Mouse (Mus musculus) thymus, postnatal 14 days (tissue): ENCODE measurements around the gene Pfdn6.
"Not testable (repeated sequence)": the region's sequence is repeated elsewhere in the genome, so short reads cannot be mapped to it uniquely, and the experiment has no call there.

Source experiments
- DNase-seq: peaks from one replicate; pipeline ENCODE4 v3.0.0; 2021

Gene Pfdn6

DNA sequence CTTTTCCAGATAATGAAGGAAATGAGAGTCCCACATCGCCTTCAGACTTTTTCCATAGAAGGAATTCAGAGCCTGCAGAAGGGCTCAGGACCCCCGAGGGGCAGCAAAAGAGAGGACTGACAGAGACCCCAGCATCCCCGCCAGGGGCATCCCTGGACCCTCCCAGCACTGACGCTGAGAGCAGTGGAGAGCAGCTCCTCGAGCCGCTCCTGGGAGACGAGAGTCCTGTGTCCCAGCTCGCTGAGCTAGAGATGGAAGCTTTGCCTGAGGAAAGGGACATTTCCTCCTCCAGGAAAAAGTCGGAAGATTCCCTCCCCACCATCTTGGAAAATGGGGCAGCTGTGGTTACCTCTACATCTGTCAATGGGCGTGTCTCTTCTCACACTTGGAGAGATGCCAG lies 26.9 kb downstream of the Pfdn6 start:
- DNase-seq, result no peak

DNA sequence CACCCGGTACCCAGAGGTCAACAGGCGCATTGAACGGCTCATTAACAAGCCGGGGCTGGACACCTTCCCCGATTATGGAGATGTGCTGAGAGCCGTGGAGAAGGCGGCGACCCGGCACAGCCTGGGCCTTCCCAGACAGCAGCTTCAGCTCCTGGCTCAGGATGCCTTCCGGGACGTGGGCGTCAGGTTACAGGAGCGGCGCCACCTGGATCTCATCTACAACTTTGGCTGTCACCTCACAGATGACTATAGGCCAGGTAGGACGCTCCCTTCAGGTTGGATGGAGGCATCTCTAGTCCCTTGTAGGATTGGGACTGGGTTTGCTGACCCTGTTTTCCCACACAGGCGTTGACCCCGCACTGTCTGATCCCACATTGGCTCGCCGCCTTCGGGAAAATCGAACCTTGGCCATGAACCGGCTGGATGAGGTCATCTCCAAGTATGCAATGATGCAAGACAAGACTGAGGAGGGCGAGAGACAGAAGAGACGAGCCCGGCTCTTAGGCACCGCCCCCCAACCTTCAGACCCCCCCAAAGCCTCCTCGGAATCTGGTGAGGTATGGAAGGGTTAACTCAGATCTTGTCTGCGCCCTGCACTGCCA lies 28.2 kb downstream of the Pfdn6 start:
- no peak for DNase-seq

DNA sequence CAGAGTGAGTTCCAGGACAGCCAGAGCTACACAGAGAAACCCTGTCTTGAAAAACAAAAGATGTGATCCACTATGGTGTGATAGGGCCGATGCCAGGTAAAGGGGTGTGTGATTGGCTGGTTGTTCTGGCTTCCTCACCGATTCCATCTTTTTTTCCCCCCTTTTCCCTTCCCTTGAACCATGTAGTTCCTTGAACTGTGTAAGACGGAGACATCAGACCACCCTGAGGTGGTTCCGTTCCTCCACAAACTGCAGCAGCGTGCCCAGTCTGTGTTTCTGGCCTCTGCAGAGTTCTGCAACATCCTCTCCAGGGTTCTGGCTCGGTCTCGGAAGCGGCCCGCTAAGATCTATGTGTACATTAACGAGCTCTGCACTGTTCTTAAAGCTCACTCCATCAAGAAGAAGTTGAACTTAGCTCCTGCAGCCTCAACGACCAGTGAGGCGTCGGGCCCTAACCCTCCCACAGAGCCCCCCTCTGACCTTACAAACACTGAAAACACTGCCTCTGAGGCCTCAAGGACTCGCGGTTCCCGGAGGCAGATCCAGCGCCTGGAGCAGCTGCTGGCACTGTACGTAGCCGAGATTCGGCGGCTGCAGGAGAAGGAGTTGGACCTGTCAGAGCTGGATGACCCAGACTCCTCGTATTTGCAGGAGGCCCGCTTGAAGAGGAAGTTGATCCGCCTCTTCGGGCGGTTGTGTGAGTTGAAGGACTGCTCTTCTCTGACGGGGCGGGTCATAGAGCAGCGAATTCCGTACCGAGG lies 28.9 kb downstream of the Pfdn6 start:
- DNase-seq, result no peak

DNA sequence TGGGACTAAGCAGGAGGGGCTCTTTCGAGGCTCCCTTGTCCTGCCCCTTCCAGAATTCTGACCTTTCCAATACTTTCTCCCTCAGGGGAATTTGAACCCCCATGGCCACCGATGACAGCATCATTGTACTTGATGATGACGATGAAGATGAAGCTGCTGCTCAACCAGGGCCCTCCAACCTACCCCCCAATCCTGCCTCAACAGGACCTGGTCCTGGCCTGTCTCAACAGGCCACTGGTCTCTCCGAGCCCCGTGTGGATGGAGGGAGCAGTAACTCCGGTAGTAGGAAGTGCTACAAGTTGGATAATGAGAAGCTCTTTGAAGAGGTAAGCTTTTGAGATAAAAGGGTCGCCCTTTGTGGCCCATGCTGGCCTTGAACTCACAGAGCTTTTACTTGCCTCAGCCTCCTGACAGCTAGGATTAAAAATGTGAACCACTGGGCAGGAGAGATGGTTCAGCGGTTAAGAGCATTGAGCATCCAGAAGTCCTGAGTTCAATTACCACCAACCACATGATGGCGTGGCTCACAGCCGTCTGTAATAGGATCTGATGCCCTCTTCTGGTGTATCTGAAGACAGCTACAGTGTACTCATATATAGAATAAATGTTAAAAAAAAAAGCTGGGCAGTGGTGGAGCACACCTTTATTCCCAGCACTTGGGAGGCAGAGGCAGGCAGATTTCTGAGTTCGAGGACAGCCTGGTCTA lies 29.6 kb downstream of the Pfdn6 start:
- DNase-seq, result no peak

DNA sequence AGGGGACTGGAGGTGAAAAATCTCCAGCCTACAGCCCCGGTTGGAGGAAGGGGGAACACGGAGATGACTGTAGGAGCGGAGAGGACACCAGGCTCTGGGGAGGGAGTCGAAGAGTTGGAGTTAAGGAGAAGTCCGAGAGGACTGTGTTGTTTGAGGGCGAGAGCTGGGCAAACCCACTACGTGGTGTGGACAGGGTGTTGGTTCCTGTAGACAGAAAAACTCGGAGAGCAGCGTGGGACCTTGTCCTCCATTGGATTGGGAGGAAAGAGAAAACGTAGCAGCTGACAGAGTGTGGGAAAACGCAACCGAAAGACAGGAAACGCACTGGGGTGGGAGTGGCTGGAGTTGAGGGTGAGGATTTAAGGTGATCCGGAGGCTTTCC lies 30.3 kb downstream of the Pfdn6 start:
- DNase-seq, result peak; percentile 60

DNA sequence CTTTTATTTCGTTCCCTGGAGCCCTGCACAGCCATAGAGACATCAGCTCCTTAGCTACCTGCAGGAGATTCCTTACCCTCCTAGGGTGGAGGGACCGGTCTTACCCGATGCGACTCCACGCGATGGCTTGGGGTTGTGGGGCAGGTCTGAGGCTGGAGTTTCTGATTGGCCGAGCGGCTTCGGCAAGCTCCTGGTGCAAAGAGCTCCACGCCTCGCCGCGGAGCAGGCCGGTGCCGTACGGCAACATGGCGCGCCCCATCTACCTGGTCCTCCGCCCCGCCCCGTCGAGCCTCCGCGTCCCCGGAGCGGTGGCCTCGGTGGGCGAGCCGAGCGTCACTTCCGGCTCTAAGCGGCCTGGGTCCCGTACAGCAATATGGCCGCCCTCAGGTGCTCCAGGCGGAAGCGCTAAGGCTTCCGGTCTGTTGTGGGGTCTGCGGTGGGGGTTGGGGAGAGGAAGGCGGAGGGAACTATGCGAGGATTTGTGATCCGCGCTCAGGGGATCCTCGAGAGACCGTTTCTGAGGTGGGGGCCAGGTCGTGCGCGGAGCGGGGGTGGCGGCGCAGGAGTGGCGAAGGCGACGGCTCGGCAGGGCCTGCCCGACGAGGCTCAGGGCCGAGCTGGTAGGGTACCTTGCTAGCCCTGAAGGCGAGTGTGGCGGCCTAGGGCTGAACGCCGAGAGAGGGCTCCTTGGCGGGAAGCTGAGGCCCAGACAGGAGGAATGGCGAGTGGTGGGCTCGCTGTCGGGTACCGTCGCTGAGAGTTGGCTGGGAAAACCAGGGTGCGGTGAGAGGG lies 30.9 kb downstream of the Pfdn6 start, which contains the start of gene Daxx:
Daxx (plus strand) TSS at position 338 of the 792 bp plus-strand sequence.
- peak; percentile 99 for DNase-seq

DNA sequence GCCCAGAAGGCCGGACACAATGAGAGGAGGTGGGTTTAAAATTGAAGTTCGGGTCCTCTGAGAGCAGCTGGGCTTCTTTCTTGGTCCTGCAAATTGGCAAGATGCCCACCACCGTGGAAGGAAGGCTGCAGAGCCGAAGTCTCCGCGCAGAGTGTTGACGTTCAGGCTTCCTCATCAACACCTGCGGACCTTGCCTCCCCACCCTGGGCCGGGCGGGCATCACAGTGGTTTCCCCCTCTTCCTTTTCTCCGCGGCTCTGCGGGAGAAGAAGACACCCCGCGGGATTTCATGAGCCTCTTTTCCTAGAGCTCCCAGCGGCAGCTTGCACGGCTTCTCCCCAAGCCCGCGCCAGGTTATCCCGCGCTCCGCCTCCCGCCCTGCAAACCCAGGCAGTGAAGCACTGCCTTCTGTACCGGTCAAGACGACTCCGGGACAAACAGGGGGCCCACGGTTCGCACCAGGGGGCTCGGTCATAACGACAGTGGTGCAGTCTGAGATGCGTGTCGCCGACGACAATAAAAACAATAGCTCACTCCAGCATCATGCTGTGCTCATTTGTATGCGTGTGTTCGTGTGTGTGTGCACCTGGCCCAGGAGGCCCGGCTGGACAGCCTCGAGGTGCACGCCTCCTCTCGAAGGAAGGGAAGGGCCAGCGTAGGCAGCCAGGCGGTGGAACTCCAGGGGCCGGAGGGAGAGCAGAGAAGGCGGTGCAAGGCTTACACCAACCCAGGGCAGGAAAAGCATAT lies 31.6 kb downstream of the Pfdn6 start:
- DNase-seq, result peak; percentile 59

DNA sequence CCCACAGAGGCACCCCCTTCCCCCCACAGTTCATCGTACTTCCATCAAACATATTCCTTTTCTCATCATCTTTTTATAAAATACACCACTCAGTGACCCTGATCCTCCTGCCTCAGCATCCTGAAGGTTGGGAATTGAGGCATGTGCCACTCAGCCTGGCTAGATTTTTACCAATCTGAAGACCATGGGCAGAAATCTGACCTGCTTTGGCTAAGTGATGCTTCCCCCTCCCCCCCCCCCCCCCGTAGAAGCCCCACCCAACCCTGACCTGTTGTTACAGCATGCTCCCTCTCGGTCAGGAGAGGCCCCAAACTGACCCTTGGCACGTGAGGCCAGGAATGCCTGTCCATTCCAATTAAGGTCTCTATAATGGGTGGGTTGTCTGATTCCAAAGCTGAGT lies 35.3 kb downstream of the Pfdn6 start, which contains the start of gene Platr17:
Platr17 (plus strand) TSS at position 301 of the 400 bp plus-strand sequence.
- not testable (repeated sequence) for DNase-seq

DNA sequence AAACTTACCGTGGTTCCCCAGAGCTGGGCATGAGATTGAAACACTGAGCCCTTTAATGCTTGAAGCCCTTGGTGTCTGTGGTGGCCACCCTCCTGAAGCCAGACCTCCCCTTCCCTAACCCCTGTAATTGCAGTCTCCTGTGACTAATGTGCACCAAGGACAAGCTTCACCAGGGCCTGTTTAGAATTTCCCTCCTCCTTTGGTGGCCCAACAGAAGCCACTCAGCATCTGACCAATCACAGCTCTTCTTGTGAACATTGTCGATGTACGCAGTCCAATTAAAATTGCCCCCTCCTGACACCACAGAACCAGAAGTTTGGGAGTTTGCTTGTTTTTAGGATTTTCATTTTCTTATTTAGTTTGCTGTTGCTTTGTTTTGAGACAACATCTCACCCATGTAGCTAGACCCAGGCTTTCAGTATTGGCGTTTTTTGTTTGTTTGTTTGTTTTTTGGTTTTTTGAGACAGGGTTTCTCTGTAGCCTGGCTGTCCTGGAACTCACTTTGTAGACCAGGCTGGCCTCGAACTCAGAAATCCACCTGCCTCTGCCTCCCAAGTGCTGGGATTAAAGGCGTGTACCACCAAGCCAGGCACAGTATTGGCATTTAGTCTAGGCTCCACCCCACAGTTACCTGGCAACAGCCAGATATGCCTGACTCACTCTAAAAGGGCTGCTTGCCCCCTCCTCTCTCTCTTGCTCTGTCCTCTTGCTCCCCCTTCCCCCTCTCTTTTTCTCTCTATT lies 36.1 kb downstream of the Pfdn6 start:
- not testable (repeated sequence) for DNase-seq

DNA sequence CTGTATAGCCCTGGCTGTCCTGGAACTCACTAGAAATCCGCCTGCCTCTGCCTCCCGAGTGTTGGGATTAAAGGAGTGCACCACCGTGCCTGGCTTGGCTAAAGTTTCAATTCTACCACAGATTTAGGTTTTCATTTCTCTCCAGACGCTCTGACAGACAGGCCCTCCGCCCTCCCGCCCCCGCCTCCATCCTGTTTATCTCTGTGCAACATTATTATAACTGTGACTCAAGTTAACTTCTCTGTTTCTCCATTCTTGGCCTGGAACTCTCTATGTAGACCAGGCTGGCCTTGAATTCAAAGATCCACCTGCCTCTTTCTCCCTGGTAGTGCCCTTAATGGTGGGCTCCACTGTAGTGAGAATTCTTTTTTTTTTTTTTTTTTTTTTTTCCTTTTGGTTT lies 37.7 kb downstream of the Pfdn6 start:
- DNase-seq, result no peak

DNA sequence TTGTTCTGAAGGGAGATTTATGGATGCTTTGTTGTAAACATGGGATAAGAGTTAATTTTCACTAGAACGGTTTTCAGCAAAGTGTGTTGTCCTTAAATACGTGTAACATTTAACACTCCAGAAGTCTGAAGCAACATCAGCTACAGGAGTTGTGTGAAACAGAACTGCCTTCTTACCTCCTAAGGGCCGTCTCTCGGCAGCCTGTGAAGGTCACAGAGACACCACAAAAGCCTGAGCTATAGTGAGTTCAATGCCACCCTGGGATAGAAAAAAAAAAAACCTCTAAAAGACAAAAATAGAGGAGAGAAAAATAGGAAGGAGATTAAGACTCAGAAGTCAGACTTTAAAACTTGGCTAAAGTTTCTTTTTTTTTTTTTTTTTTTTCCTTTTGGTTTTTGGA lies 38.1 kb downstream of the Pfdn6 start:
- no peak for DNase-seq

DNA sequence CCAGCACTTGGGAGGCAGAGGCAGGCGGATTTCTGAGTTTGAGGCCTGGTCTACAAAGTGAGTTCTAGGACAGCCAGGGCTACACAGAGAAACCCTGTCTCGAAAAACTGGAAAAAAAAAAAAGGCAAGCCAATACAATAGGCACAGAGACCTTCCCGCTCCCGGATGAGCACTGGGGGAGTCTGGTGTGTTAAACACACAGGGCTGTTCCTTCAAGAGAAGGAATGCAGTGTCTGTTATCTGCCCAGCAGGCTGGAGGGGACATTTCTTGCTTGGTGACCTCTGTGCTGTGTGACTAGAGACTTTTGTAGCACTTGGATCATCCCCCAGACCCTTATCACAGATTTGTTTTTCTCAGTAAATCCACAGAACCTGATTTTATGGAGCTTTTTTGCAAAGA lies 38.5 kb downstream of the Pfdn6 start:
- no peak for DNase-seq

DNA sequence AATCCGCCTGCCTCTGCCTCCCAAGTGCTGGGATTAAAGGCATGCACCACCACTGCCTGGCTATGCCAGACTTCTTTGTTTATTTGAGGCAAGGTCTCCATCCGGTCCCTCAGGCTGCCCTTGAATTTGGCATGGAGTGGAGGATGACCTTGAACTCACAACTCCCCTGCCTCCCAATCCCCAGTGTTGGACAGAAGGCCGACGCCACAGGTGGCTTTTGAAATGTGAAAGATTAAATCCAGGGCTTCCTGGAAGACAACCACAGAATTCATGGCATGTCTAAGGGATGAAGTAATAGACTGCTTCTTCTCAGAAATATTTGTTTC lies 39.2 kb downstream of the Pfdn6 start:
- DNase-seq, result no peak

DNA sequence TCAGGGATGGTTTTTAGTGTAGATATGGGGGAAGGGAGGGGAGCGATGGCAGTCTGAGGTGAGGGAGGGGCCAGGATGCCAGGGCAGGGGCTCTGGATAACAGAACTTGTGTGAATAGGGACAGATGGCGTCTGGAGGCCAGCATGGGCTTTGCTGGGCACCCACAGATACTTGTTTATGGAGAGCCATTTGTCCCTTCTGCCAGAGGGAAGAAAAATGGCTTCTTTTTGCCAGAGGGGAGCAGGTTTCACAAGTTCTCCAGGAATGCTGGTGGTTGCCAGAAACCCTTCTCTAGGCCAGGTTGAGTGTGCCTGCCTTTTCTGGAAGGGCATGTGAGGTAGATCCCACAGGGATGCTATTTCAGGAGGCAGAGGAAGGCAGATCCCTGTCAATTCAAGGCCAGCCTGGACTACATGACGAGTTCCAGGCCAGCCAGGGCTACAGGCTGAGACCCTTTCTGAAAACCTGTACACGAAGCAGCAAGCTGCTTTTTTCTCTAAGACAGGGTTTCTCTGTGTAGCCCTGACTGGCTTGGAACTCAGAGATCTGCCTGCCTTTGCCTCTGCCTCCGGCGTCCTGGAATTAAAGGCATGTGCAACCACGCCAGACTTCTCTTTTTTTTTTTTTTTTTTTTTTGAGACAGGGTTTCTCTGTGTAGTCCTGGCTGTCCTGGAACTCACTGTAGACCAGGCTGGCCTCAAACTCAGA lies 39.7 kb downstream of the Pfdn6 start:
- no peak for DNase-seq

DNA sequence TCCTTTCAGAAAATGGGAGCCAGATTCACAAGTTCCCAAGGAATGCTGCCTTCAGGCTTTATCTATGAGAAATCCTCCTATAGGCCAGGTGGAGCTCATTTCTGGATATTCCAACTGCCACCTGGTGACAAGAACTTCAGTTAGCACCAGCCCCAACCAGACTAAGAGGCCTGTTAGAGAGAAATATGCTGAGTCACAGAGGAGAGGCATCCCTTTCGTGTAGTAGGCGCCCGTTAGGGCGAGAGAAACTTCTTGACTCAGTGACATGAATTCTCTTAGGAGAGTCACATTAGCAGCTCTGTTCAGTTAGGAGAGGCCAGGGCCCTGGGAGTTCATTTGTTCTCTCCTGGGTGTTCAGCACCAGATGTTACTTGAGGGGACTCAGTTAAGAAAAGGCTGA lies 40.5 kb downstream of the Pfdn6 start:
- no peak for DNase-seq

DNA sequence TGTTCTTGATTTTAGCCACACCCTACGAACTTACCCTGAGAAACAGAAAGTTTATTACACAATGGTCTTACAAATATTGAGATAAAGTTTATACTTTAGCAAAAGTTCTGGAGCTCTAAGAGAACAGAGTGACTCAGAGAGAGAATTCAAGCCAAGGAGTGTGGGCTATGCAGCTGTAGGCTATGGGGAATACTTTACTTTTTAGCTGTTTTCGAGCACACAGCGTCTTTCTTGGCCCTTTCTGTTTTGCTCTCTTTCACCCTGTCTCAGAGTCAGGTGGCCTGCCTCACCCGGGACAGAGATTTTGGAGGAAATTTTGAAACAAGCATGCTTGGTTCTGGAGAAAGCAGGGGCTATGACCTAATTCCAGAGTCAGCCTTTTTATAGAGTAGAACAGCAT lies 42.0 kb downstream of the Pfdn6 start:
- DNase-seq, result not testable (repeated sequence)

DNA sequence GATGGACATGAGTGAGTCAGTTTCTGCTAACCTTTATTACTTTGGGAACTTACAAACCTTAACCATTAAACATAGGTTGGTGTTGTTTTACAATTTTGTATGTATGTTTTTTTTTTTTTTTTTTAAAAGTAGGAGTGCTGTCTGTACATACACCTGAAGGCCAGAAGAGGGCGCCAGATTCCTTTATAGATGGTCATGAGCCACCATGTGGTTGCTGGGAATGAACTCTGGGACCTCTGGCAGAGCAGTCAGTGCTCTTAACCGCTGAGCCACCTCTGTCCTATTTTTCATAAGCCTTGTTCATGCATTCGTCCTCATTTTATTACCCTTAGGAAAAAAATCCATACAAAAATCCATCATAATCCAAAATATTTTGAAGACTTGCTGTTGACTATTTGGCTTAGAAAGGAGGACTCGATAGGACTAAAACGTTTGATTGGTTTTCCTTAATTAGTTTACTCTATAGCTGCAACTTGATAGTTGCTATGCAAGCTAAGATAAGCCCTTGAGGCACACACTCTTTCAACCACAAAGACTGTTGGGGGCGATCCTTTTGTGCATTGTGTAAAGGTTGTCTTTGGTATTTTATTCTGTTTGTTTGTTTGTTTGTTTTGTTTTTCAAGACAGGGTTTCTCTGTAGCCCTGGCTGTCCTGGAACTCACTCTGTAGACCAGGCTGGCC lies 42.9 kb downstream of the Pfdn6 start:
- DNase-seq, result peak; percentile 53

DNA sequence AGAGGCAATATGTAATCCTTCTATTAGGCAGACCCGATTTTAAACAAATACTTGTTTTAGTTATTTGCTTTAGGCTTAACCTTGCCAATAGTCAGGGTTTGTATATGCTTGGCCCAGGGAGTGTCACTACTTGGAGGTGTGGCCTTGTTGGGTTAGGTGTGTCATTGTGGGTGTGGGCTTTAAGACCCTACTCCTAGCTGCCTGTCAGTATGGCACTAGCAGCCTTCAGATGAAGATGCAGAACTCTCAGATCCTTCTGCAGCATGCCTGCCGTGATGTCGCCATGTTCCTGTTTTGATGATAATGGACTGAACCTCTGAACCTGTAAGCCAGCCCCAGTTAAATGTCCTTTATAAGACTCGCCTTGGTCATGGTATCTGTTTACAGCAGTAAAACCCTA lies 47.1 kb downstream of the Pfdn6 start:
- DNase-seq, result not testable (repeated sequence)

DNA sequence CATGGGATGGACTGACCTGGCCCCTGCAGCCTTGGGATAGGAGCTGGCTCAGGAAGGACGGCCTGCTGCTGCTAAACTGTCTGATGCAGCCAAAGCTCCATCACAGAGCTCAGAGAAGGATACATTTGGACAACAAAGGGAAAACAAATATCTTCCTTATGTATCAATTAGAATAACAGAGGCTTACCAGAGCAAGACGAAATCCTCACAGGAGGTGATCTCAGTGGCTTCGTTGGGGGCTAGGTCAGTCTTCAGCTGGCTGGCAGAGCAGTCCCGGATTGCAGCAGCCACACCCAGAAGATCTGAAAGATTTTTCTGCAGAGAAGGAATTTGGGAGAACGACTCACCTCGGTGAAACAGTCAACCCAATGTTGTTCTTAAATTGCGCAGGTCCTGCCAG lies 47.7 kb downstream of the Pfdn6 start:
- no peak for DNase-seq

DNA sequence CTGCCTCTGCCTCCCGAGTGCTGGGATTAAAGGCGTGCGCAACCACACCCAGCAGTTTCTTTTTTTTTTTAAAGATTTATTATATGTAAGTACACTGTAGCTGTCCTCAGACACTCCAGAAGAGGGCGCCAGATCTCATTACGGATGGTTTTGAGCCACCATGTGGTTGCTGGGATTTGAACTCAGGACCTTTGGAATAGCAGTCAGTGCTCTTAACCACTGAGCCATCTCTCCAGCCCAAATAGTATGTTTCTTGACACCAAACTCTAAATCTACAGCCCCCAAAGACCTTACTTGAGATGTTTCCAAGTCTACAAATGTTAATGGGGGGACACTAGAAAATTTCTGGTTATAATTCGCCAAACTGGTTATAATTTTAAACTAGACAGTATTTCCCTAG lies 48.3 kb downstream of the Pfdn6 start:
- DNase-seq, result not testable (repeated sequence)

DNA sequence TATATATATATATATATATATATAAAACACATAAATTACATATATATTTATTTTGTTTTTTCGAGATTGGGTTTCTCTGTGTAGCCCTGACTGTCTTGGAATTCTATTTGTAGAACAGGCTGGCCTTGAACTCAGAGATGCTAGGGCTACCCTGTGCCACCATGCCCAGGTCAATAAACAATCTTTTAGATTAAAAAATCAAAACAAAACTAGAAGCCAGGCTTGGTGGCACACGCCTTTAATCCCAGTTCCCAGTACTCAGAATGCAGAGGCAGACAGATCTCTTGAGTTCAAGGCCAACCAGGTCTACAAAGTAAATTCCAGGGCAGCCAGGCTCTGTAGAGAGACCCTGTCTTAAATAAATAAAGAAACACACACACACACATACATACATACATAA lies 48.8 kb downstream of the Pfdn6 start:
- DNase-seq, result no peak
